Mouse (Mus musculus) midbrain, embryonic 13.5 days (tissue): ENCODE measurements around the gene Crk. TPM values are rescaled to one million over a fixed set of nuclear protein-coding genes. Genes with fewer than 3 reads are reported as not detected.

Source experiments
- ATAC-seq: fragments of 200-750 bp; cut with Nextera tagmentation; 2 replicates; pipeline ENCODE4 v1.8.0; 2017; ENCODE audit warnings: mild to moderate bottlenecking, moderate TSS enrichment, moderate library complexity
- H3K27ac ChIP-seq: fragments of 300-500 bp; sonication (generic); 2 replicates; pipeline ENCODE4 v1.5.1; 2015; ENCODE audit warnings: inconsistent platforms, mild to moderate bottlenecking, moderate library complexity
- H3K27me3 ChIP-seq: fragments of 300-500 bp; sonication (generic); 2 replicates; pipeline ENCODE4 v1.6.1; 2015; ENCODE audit warnings: mild to moderate bottlenecking, inconsistent platforms
- H3K36me3 ChIP-seq: fragments of 300-500 bp; sonication (generic); 2 replicates; pipeline ENCODE4 v1.6.1; 2015; ENCODE audit warnings: mild to moderate bottlenecking, inconsistent platforms
- H3K4me1 ChIP-seq: fragments of 300-500 bp; sonication (generic); replicated peaks from 2 replicates; pipeline ENCODE4 v1.6.1; 2015; ENCODE audit warnings: inconsistent platforms
- H3K4me2 ChIP-seq: fragments of 300-500 bp; sonication (generic); replicated peaks from 2 replicates; pipeline ENCODE4 v1.6.1; 2015; ENCODE audit warnings: moderate library complexity, mild to moderate bottlenecking, inconsistent platforms
- H3K4me3 ChIP-seq: fragments of 300-500 bp; sonication (generic); replicated peaks from 2 replicates; pipeline ENCODE4 v1.5.1; 2015; ENCODE audit warnings: mild to moderate bottlenecking, inconsistent platforms
- H3K9ac ChIP-seq: fragments of 300-500 bp; sonication (generic); replicated peaks from 2 replicates; pipeline ENCODE4 v1.6.1; 2015; ENCODE audit warnings: mild to moderate bottlenecking, inconsistent platforms
- H3K9me3 ChIP-seq: fragments of 300-500 bp; sonication (generic); 2 replicates; pipeline ENCODE4 v1.6.1; 2016; ENCODE audit warnings: mild to moderate bottlenecking, inconsistent platforms
- WGBS: fragments of 180-500 bp; shearing (Covaris S2); methylation state at CpG from one replicate; pipeline ENCODE4 v1.1.7; 2015; 5-methylcytosine and 5-hydroxymethylcytosine counted together
- polyA plus RNA-seq: library from polyadenylated mRNA; unstranded; fragments of >200 nt; fragmentation: Nextera tagmentation; extraction: Ambion mirVana; gene quantifications from 2 replicates; pipeline ENCODE4 v1.2.1, GENCODE M21; 2015

The Crk gene
- polyA plus RNA-seq, 1 experiment from 2014 or later: 129 TPM

DNA sequence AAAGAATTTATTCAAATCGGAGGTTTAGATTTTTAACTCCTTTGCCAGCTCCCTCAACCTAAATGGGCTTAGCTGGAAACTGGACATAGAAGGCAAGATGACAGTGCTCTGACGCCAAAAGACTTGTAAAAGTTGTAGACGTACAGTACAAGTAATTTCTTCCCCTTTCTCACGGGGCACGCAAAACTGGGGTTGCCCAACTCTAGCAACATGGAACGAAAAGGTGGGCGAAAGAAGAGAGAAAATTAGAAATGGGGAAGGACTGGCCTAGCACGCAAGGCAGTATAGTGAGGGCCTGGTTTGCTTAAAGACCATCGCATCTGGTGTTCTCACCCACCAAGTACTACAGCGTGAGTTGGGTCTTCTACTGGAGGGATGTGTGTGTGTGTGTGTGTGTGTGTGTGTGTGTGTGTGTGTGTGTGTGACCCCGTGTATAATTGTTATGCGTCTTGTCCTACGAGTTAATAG lies 28.1 kb upstream of the Crk start:
- no peak for ATAC-seq
- WGBS: 50% methylated on average over 12 of the region's 13 CpGs
- Histone ChIP-seq H3K4me3 (peak overlapping the region; percentile 55), H3K4me1 (peaks cover 43% of the 10 kb centered on the region), H3K36me3 (no peaks in the 10 kb centered on the region), H3K27ac (no peak overlapping the region), H3K9me3 (no peaks in the 10 kb centered on the region), H3K27me3 (peaks cover 45% of the 10 kb centered on the region), H3K9ac (peak overlapping the region; percentile 71), H3K4me2 (peak overlapping the region; percentile 81)

DNA sequence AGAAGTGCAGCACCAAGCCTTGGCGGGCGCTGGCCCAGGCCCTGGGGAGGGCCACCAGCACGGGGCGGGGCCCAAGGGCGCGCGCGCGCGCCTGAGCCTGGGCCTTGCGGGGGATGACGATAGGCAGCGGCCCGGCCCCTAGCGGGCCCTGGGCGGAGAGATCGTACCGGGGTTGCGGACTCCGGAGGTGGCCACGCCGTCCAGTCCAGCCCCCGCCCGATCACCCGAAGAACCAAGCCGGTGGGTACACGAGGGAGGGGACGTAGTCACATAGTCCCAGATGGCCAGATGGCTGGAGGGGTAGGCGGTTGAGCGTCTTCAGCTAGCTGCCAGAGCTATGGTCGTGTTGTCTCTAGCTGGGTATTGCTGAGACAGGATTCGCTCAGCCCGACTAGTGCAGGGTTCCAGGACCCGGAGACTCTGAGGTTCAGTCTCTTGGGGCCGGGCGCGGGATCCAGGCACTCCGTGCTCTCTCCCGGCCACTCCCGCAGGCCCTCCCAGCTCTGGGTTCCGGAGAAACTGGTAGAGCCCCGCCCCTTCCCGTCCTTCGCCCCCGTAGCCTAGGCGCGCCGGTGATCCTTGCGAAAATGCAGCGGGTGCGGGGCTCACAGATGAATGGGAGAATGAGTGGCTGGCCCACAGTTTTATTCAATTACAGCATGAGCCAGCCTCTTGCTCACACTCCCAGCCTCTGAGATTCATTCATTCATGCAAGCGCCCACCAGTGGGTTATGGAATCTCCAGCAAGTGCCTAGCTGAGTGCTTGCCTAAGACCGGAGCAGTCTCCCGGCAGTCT lies 27.4 kb upstream of the Crk start:
- Histone ChIP-seq H3K27ac (peak overlapping the region; percentile 11; the same call in 1 of the 2 replicates), H3K27me3 (peaks cover 50% of the 10 kb centered on the region), H3K9me3 (no peaks in the 10 kb centered on the region), H3K36me3 (no peaks in the 10 kb centered on the region), H3K4me2 (peak overlapping the region; percentile 81), H3K9ac (peak overlapping the region; percentile 71), H3K4me3 (peak overlapping the region; percentile 55), H3K4me1 (peaks cover 49% of the 10 kb centered on the region)
- ATAC-seq: peak; percentile 59
- under 1% methylated on average over 54 of the region's 54 CpGs for WGBS

DNA sequence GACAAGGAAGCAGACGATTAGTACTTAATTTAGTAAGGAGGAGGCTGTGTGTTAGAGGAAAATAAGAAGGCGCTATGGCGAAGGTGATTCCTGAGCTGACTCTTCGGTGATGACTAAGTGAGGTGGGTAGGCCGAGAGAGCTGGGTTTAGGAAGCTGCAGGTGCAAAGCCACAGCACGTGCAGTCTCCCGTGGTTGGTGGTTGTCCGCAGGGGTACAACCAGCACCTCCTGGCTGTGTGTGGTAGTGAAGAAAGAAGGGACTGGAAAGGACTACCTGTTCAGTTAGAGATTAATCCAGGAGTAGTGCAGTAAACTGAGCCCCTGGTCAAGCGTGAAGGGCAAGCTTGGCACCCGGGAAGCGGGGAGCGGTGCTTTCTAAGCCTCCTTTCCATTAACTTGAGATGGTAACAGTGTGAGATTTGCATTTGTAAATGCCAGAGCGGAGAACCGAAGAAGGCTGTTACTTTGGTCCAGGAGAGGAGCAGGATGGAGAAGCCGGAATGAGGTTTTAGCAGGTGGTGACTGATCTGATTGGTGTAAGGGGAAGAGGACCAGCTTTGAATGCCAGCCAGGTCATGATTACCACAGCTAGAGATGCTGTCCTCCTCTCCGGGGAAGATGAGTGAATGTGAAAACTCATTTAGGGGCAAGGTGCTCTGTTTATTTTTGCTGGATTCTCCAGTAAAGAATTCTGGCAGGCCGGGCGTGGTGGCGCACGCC lies 26.7 kb upstream of the Crk start:
- H3K27ac ChIP-seq: no peak overlapping the region
- H3K9me3 ChIP-seq: no peaks in the 10 kb centered on the region
- WGBS: 23% methylated on average over 20 of the region's 20 CpGs
- peak overlapping the region; percentile 81 for H3K4me2 ChIP-seq
- H3K9ac ChIP-seq: peak overlapping the region; percentile 71; the same call in 1 of the 2 replicates
- no peaks in the 10 kb centered on the region for H3K36me3 ChIP-seq
- H3K4me3 ChIP-seq: peak overlapping the region; percentile 55
- peaks cover 51% of the 10 kb centered on the region for H3K4me1 ChIP-seq
- peaks cover 58% of the 10 kb centered on the region for H3K27me3 ChIP-seq
- ATAC-seq: no peak

DNA sequence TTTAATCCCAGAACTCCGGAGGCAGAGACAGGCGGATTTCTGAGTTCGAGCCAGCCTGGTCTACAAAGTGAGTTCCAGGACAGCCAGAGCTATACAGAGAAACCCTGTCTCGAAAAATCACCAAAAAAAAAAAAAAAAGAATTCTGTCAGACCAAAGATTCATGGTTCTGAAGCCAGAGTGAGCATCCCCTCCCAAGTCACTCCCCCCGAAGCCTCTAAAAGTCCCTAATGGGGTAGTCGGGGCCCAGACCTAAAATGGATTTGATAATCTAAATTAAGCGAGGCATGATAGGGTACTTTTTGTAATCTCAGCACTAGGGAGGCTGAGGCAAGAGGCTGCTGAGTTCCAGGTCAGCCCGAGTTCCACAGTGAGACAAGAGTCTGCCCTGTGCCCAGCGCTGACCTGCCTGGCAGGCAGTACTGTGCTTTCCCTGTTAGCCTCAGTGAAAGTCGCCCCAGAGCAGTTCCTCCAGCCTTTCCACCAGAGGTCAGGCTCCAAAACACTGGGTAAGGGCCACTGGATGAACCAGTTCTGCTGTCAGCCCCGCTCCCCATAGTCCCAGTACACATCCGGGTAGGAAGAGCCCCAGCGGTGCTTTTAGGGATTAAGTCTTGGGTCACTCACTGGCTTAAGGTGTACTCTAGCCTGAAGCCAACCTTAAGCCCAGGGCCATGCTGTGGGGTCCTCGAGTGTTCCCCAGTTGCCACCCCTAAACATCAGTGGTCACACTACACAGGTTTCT lies 25.9 kb upstream of the Crk start:
- H3K36me3 ChIP-seq: no peaks in the 10 kb centered on the region
- H3K27ac ChIP-seq: no peak overlapping the region; the same call in 1 of the 2 replicates
- peaks cover 59% of the 10 kb centered on the region for H3K27me3 ChIP-seq
- H3K9me3 ChIP-seq: no peaks in the 10 kb centered on the region
- H3K4me1 ChIP-seq: peaks cover 51% of the 10 kb centered on the region
- 26% methylated on average over 14 of the region's 14 CpGs for WGBS
- H3K4me2 ChIP-seq: peak overlapping the region; percentile 75; the same call in 1 of the 2 replicates
- H3K9ac ChIP-seq: no peak overlapping the region
- no peak for ATAC-seq
- H3K4me3 ChIP-seq: peak overlapping the region; percentile 55

DNA sequence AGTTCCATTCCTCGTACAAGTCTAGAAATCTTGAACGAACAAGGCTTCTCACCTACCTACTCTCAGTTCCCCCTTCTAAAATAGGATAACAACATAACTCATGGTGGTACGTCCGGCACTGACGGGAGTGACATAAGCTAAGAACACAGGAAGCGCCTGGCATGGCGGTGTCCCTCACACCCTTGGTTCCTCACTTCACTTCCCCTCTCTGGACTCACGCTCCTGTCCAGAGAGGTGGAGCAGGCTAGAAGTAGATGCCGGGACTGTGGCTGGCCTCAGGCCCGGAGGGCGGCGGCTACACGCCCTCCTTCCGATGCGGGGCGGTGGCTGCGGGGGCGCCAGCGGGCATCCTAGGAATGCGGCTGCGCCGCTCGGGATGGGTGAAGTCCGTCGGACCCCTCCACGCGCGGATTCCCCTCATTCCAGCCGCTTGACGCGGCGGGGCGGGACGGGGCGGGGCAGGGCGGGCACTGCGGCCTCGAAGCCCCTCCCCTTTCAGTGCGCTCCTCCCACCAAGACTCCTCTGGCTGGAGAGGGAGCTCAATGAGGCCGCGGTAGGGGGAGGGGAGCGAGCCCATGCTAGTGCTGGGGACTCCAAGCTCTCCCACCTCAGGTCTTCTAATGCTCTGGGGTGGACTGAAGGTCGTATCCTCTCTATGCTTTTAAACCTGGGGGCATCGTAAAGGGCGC lies 25.1 kb upstream of the Crk start:
- Histone ChIP-seq H3K4me3 (peak overlapping the region; percentile 49), H3K27me3 (peaks cover 59% of the 10 kb centered on the region), H3K9ac (peak overlapping the region; percentile 44; the same call in 1 of the 2 replicates), H3K27ac (no peak overlapping the region), H3K36me3 (no peaks in the 10 kb centered on the region), H3K9me3 (no peaks in the 10 kb centered on the region), H3K4me2 (peak overlapping the region; percentile 75), H3K4me1 (peaks cover 51% of the 10 kb centered on the region)
- peak; percentile 53 for ATAC-seq
- WGBS: 1% methylated on average over 41 of the region's 45 CpGs

DNA sequence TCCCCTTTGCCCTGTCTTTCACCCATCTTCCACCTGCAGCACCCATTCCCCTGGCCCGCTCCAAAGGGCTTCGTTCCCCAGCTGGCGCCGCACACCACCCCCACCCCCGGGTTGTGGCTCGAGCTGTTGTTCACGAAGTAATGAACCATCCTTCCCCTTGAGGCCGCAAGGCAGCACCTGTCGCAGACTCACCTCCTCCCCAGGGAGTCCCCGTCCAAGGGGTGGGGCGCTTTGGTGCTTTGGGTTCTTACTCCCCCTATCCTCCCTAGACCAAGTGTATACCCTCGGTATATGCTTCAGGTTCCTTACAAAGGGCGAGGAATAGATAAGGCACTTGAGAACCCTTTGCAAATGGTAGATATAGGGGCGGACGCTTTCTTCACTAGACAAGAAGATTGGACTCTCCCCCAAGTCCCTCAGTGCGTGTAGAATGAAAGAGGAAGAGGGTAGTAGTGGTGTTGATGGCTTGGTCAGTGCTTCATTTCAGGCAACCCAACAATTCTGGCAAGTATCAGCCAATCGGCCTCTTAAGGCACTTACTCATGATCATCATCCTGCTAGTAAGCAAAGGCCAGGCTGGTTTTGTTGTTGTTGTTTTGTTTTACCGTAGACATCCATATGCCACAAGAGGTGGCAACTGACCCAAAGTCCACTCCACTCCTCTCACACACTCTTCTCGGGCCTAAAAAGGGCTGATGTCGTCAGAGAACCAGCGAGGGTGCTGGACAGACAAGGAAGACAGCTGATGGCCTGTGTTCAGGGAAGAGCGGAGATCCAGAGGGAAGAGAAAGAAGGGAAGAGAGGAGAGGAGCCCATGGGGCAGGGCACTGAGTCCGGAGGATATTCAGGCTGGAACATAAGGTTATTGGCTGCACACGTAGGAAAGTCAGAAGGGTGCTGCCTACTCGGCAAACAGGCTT lies 24.3 kb upstream of the Crk start:
- peak overlapping the region; percentile 97 for H3K4me2 ChIP-seq
- no peaks in the 10 kb centered on the region for H3K9me3 ChIP-seq
- H3K36me3 ChIP-seq: no peaks in the 10 kb centered on the region
- H3K4me3 ChIP-seq: peak overlapping the region; percentile 62
- no peak overlapping the region for H3K27ac ChIP-seq
- ATAC-seq: no peak
- H3K27me3 ChIP-seq: peaks cover 59% of the 10 kb centered on the region
- H3K4me1 ChIP-seq: peaks cover 51% of the 10 kb centered on the region
- H3K9ac ChIP-seq: 0 out of 2 replicates have a peak overlapping the region, but pooled peaks have one; percentile 44
- 38% methylated on average over 25 of the region's 25 CpGs for WGBS

DNA sequence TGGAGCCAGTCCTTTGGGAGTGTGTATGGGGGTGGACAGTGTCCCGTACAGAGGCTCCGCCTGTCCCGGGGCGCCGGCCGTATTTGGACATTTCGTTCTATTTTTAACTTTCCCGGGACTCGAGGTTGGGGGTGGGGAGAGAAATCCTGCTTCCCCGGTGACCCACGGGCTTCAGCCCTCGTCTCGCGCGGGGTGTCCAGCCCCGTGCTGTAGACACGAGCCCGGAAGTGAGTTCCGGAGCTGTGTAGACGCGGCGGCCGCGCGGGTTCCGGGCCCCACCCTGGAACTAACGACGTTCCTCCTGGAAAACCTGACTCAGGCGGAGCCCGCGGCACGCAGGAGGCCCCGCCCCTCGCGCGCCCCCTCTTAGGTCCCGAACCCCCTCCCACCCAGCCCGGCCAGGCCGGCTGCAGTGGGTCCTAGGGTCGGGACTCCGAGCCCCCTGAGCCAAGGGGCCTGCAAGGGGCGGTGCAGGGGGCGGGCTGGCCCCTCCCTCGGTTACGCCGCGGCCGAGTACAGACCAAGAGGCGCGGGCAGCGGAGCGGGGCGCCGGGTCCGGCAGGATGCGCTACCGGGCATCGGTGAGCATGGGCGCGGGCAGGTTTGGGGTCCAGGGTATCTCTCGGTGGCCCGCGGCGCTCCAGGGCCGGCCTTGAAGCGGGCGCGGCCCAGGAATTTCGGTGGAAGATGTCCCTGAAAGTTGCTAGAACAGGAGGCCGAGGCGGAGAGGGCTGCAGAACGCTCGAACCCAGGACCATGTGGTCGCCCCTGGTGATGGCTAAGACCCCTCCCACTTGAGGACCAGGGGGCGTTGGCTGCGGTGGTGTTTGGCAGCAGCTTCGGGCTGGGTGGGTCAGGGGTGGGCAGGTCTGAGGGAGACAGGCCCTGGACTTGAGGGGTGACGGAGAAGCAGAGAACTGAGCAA lies 23.2 kb upstream of the Crk start:
- H3K4me1 ChIP-seq: peaks cover 50% of the 10 kb centered on the region
- 0 out of 2 replicates have a peak, but pooled peaks cover 2% of the 10 kb centered on the region for H3K36me3 ChIP-seq
- H3K9ac ChIP-seq: peak overlapping the region; percentile 70
- H3K27me3 ChIP-seq: peaks cover 53% of the 10 kb centered on the region
- H3K4me2 ChIP-seq: peak overlapping the region; percentile 97
- H3K27ac ChIP-seq: no peak overlapping the region
- 3% methylated on average over 67 of the region's 78 CpGs for WGBS
- H3K9me3 ChIP-seq: no peaks in the 10 kb centered on the region
- peak; percentile 32; the same call in 1 of the 2 replicates for ATAC-seq
- H3K4me3 ChIP-seq: peak overlapping the region; percentile 62

DNA sequence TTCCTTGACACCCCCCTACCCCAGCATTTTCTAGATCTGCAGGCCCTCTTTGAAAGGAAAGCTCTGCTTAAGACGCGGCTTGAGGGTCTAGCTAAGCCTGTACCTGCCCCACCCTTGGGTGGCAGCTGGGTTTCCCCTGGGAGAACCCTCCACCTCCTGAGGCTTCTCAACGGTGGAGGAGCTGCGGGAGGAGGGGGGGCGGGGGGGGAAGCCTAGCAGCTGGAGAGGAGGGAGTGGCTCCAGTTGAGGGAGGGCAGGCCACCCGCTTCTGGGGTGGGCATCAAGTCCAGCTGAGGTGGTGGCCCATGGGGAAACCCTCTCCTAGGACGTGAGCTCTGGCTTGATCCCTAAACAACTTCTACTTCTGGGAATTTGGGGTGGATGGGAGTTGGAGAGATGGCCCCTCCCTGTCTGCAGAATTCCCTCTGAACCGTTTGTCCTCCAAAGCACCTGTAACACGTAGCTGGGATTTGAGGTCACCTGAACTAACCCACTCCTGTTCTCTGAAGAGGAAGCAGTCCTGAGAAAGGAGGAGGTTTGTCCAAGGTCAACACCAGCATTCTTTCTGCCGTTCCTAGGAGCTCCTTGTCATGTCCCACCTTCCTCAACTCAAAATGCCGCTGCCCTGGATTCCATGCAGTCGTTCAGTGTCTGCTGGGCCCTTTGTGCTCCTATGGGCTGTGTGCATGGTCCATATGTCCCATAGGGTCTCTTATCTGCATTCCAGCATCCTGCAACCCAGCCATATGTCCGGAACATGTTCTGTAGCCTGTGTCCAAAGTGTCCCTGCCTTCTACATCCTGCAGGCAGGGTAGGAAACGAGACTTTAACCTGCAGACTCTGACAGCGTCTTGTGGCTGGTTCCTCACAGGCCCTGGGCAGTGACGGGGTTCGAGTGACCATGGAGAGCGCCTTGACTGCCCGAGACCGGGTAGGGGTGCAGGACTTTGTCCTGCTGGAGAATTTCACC lies 22.2 kb upstream of the Crk start:
- 65% methylated on average over 19 of the region's 20 CpGs for WGBS
- peaks cover 53% of the 10 kb centered on the region for H3K27me3 ChIP-seq
- peak overlapping the region; percentile 62 for H3K4me3 ChIP-seq
- no peak for ATAC-seq
- H3K27ac ChIP-seq: no peak overlapping the region
- peaks cover 40% of the 10 kb centered on the region for H3K4me1 ChIP-seq
- H3K4me2 ChIP-seq: peak overlapping the region; percentile 97
- no peaks in the 10 kb centered on the region for H3K9me3 ChIP-seq
- H3K9ac ChIP-seq: peak overlapping the region; percentile 70
- H3K36me3 ChIP-seq: peaks cover 12% of the 10 kb centered on the region; the same call in 1 of the 2 replicates

DNA sequence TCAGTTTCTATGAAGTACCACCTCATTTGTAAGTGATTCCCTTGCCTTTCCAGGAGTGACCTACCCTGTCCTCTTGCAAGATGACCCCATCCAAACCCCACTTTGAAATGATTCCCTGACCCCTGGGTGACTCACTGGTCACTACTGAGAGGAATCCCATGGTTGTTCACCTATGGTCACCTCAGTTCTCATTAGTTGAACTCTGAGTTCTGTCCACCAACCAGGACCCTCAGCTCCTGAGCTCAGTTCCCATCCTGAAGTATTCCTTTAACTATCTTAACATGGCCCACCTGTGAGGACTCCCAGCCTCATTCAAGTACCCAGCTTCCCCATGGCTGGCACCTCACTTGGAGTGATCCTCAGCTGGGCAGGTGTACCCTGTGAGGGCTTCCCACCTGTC lies 21.2 kb upstream of the Crk start:
- no peak overlapping the region for H3K4me3 ChIP-seq
- H3K9me3 ChIP-seq: no peaks in the 10 kb centered on the region
- no peak overlapping the region for H3K4me2 ChIP-seq
- H3K27ac ChIP-seq: no peak overlapping the region
- H3K27me3 ChIP-seq: peaks cover 45% of the 10 kb centered on the region
- peaks cover 33% of the 10 kb centered on the region for H3K4me1 ChIP-seq
- H3K36me3 ChIP-seq: peaks cover 14% of the 10 kb centered on the region; the same call in 1 of the 2 replicates
- H3K9ac ChIP-seq: no peak overlapping the region
- no peak for ATAC-seq
